12 mouse cellular contexts compared by ENCODE assay signal in the genomic region with DNA sequence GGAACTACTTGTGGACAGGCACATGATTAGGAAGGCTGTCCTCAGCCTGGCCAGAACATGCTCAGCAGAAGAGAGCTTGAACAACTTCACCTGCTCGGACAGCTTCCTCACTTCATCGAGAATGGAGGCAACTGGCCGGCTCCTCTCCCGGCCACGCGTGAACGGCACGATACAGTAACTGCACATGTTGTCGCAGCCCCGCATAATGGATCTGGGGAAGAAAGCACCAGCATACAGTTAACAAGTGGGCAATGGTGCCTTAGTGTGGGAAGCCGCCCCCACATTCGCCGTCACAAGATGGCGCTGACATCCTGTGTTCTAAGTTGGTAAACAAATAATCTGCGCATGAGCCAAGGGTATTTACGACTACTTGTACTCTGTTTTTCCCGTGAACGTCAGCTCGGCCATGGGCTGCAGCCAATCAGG. TPM values are rescaled to one million over a fixed set of nuclear protein-coding genes. Genes with fewer than 3 reads are reported as not detected.
DNase-seq lines count a peak whose midpoint lies in the region; ATAC-seq and TF ChIP-seq lines count a peak whose summit lies in the region.
"Not testable (repeated sequence)": the region's sequence is repeated elsewhere in the genome, so short reads cannot be mapped to it uniquely, and the experiment has no call there.
"Had no signal": no experiment of that assay in that cellular context is flagged by ENCODE, and none has a peak within 500 bp of the region (broad histone marks: within the 10 kb centered on the region; RNA-seq: fewer than 3 reads in every experiment).

No protein-coding gene starts in this region.

- peak overlapping the region; percentile 63 for H3K27ac ChIP-seq in ES-Bruce4 (ENCODE audit: insufficient read depth, low read length)
- H3K27ac ChIP-seq in embryonic facial prominence, embryonic 13.5 days, result 0 out of 2 replicates have a peak overlapping the region, but pooled peaks have one; percentile 51
- peak overlapping the region; percentile 66; the same call in 1 of the 2 replicates for H3K27ac ChIP-seq in gastrocnemius, adult 2 months
- H3K27ac ChIP-seq in hindbrain, embryonic 13.5 days, result peak overlapping the region; percentile 44; the same call in 1 of the 2 replicates
- H3K27ac ChIP-seq in kidney, embryonic 15.5 days, result peak overlapping the region; percentile 74
- H3K27ac ChIP-seq in liver, embryonic 14.5 days, result peak overlapping the region; percentile 75
- peak overlapping the region; percentile 25; the same call in 1 of the 2 replicates for H3K27ac ChIP-seq in midbrain, embryonic 13.5 days
- peak overlapping the region; percentile 75 for H3K27ac ChIP-seq in small intestine, adult 2 months (ENCODE audit: insufficient read depth, low read depth, low read length)

- not testable (repeated sequence) for H3K9me3 ChIP-seq in ES-Bruce4 (replicated peaks; ENCODE audit: control insufficient read depth, insufficient read depth, low read length, poor library complexity, severe bottlenecking); embryonic facial prominence, embryonic 13.5 days; hindbrain, embryonic 13.5 days; kidney, embryonic 15.5 days (replicated peaks); liver, embryonic 14.5 days (ENCODE audit: control insufficient read depth, low read length); midbrain, embryonic 13.5 days

- peak overlapping the region; percentile 53 for H3K9ac ChIP-seq in ES-Bruce4 (ENCODE audit: low read depth, poor library complexity, severe bottlenecking)
- peak overlapping the region; percentile 58 for H3K9ac ChIP-seq in embryonic facial prominence, embryonic 13.5 days
- H3K9ac ChIP-seq in hindbrain, embryonic 13.5 days, result peak overlapping the region; percentile 62; the same call in 1 of the 2 replicates
- H3K9ac ChIP-seq in kidney, embryonic 15.5 days, result peak overlapping the region; percentile 35; the same call in 1 of the 2 replicates
- peak overlapping the region; percentile 73 for H3K9ac ChIP-seq in liver, embryonic 14.5 days (replicated peaks)
- peak overlapping the region; percentile 55; the same call in 1 of the 2 replicates for H3K9ac ChIP-seq in midbrain, embryonic 13.5 days (replicated peaks)

- intact Hi-C loops in gastrocnemius, adult 2 months (cut with DNase I), result not testable (repeated sequence)

- DNase-seq in gastrocnemius, adult 2 months; liver, embryonic 14.5 days (ENCODE audit: low read depth in 3 of 3, low spot score in 3 of 3): not testable (repeated sequence)

- H3K36me3 ChIP-seq in ES-Bruce4 (ENCODE audit: control insufficient read depth, insufficient read depth, low read length, poor library complexity, severe bottlenecking); liver, embryonic 14.5 days (replicated peaks; ENCODE audit: control insufficient read depth, insufficient read depth, low read depth): not testable (repeated sequence)
- H3K36me3 ChIP-seq in embryonic facial prominence, embryonic 13.5 days, result peaks cover 35% of the 10 kb centered on the region
- peaks cover 27% of the 10 kb centered on the region for H3K36me3 ChIP-seq in hindbrain, embryonic 13.5 days
- peaks cover 33% of the 10 kb centered on the region for H3K36me3 ChIP-seq in kidney, embryonic 15.5 days
- H3K36me3 ChIP-seq in midbrain, embryonic 13.5 days, result peaks cover 23% of the 10 kb centered on the region
- H3K36me3 ChIP-seq in small intestine, adult 2 months (ENCODE audit: control insufficient read depth, insufficient read depth, low read length), result peaks cover 15% of the 10 kb centered on the region

- ATAC-seq in embryonic facial prominence, embryonic 13.5 days (ENCODE audit: insufficient number of reproducible peaks, insufficient read depth, low FRiP score, low TSS enrichment, low read depth); kidney, embryonic 15.5 days (replicated peaks; ENCODE audit: low FRiP score): not testable (repeated sequence)
- ATAC-seq in hindbrain, embryonic 13.5 days (ENCODE audit: low FRiP score), result peak; percentile 57; the same call in 1 of the 2 replicates
- ATAC-seq in liver, embryonic 14.5 days (ENCODE audit: insufficient read depth), result peak; percentile 86; the same call in 1 of the 2 replicates
- ATAC-seq in midbrain, embryonic 13.5 days, result peak; percentile 67

- not testable (repeated sequence) for TF ChIP-seq CTCF in ES-Bruce4 (IDR thresholded peaks at IDR 0.05; ENCODE audit: low read depth, low read length); gastrocnemius, adult 2 months (IDR thresholded peaks at IDR 0.05)
- TF ChIP-seq CTCF in liver, embryonic 14.5 days (IDR thresholded peaks at IDR 0.05; ENCODE audit: low read depth), result 0 out of 2 replicates have a peak, but pooled peaks have one; percentile 16
- TF ChIP-seq CTCF in small intestine, adult 2 months (IDR thresholded peaks at IDR 0.05; ENCODE audit: extremely low read depth, insufficient read length, insufficient replicate concordance, low read depth, low read length), result peak; percentile 9; the same call in 1 of the 2 replicates

- WGBS in embryonic facial prominence, embryonic 13.5 days, result 69% methylated on average over 16 of the region's 19 CpGs
- 92% methylated on average over 16 of the region's 19 CpGs for WGBS in hindbrain, embryonic 13.5 days
- 77% methylated on average over 16 of the region's 19 CpGs for WGBS in kidney, embryonic 15.5 days
- WGBS in liver, embryonic 14.5 days (ENCODE audit: insufficient replicate concordance), result 87% methylated on average over 14 of the region's 19 CpGs
- WGBS in midbrain, embryonic 13.5 days, result 80% methylated on average over 14 of the region's 19 CpGs
- 87% methylated on average over 15 of the region's 19 CpGs for WGBS in small intestine, adult 2 months

- H3K27me3 ChIP-seq in ES-Bruce4 (ENCODE audit: control insufficient read depth, insufficient read depth, low read length, poor library complexity, severe bottlenecking); embryonic facial prominence, embryonic 13.5 days; hindbrain, embryonic 13.5 days; kidney, embryonic 15.5 days; liver, embryonic 14.5 days (ENCODE audit: control insufficient read depth, insufficient read depth, low read length); midbrain, embryonic 13.5 days; small intestine, adult 2 months (ENCODE audit: control insufficient read depth, insufficient read depth, low read length): not testable (repeated sequence)

- TF ChIP-seq EP300 in ES-Bruce4 (IDR thresholded peaks at IDR 0.05; ENCODE audit: insufficient read depth, low read depth, low read length); liver, embryonic 14.5 days (IDR thresholded peaks at IDR 0.05; ENCODE audit: low read depth): not testable (repeated sequence)

- TF ChIP-seq POLR2A in ES-Bruce4 (IDR thresholded peaks at IDR 0.05; ENCODE audit: insufficient read depth, low read length); small intestine, adult 2 months (IDR thresholded peaks at IDR 0.05; ENCODE audit: low read depth, low read length): not testable (repeated sequence)

- H3K4me1 ChIP-seq in ES-Bruce4 (ENCODE audit: control insufficient read depth, insufficient read depth, low read length); embryonic facial prominence, embryonic 13.5 days; hindbrain, embryonic 13.5 days (replicated peaks); kidney, embryonic 15.5 days; liver, embryonic 14.5 days (replicated peaks; ENCODE audit: control insufficient read depth in 2 of 2, insufficient read depth in 2 of 2, low read length in 1 of 2); midbrain, embryonic 13.5 days (replicated peaks); small intestine, adult 2 months (ENCODE audit: control insufficient read depth, insufficient read depth, insufficient read length, low read length): not testable (repeated sequence)

- H3K4me2 ChIP-seq in embryonic facial prominence, embryonic 13.5 days, result peak overlapping the region; percentile 50
- peak overlapping the region; percentile 48 for H3K4me2 ChIP-seq in hindbrain, embryonic 13.5 days
- peak overlapping the region; percentile 47 for H3K4me2 ChIP-seq in kidney, embryonic 15.5 days
- H3K4me2 ChIP-seq in liver, embryonic 14.5 days (ENCODE audit: low read depth), result peak overlapping the region; percentile 55
- peak overlapping the region; percentile 47 for H3K4me2 ChIP-seq in midbrain, embryonic 13.5 days (replicated peaks)

- H3K4me3 ChIP-seq in ES-Bruce4 (ENCODE audit: low read depth, low read length), result peak overlapping the region; percentile 89
- H3K4me3 ChIP-seq in embryonic facial prominence, embryonic 13.5 days, result peak overlapping the region; percentile 41
- peak overlapping the region; percentile 53 for H3K4me3 ChIP-seq in gastrocnemius, adult 2 months
- peak overlapping the region; percentile 38 for H3K4me3 ChIP-seq in hindbrain, embryonic 13.5 days
- H3K4me3 ChIP-seq in kidney, embryonic 15.5 days (replicated peaks), result peak overlapping the region; percentile 43
- peak overlapping the region; percentile 58 to 66 for H3K4me3 ChIP-seq in liver, embryonic 14.5 days (ENCODE audit: insufficient read depth in 1 of 2, low read depth in 2 of 2, low read length in 2 of 2)
- peak overlapping the region; percentile 35 for H3K4me3 ChIP-seq in midbrain, embryonic 13.5 days (replicated peaks)
- H3K4me3 ChIP-seq in small intestine, adult 2 months (ENCODE audit: low read depth, low read length), result peak overlapping the region; percentile 77

RNA-seq across cellular contexts. Expression of a gene that starts 18.8 kb away (rescaled TPM):
- polyA plus RNA-seq in ES-Bruce4 (2011; ENCODE audit: insufficient read depth, insufficient read length, low read depth, missing spikeins), result 23.8 and 27.1 TPM in 2 replicates
- 18.5 and 22.4 TPM in 2 replicates for polyA plus RNA-seq in embryonic facial prominence, embryonic 13.5 days (2015; fragmentation: Nextera tagmentation; extraction: Ambion mirVana)
- 10 to 100 TPM; 14.5 to 15.3 TPM for total RNA-seq in gastrocnemius, adult 2 months (2021)
- polyA plus RNA-seq in hindbrain, embryonic 13.5 days (2015; fragmentation: Nextera tagmentation; extraction: Ambion mirVana), result 16.0 and 16.1 TPM in 2 replicates
- polyA plus RNA-seq in kidney, embryonic 15.5 days (2015; fragmentation: Nextera tagmentation; extraction: Ambion mirVana), result 19.0 and 20.4 TPM in 2 replicates
- 7.5 and 10.0 TPM in 2 replicates for polyA plus RNA-seq in liver, embryonic 14.5 days (2012; rRNA removed)
- 4.2 and 9.5 TPM in 2 replicates for polyA plus RNA-seq in liver, embryonic 14.5 days (2014; fragmentation: Nextera tagmentation; extraction: Ambion mirVana)
- 15.2 and 15.4 TPM in 2 replicates for polyA plus RNA-seq in midbrain, embryonic 13.5 days (2015; fragmentation: Nextera tagmentation; extraction: Ambion mirVana)
- 3.2 and 5.4 TPM in 2 replicates for polyA plus RNA-seq in small intestine, adult 2 months (2012; rRNA removed)

RNA-seq across cellular contexts. Expression of a gene that starts 47.0 kb away (rescaled TPM):
- polyA plus RNA-seq in ES-Bruce4 (2011; ENCODE audit: insufficient read depth, insufficient read length, low read depth, missing spikeins), result not detected in 2 replicates
- not detected in 2 replicates for polyA plus RNA-seq in embryonic facial prominence, embryonic 13.5 days (2015; fragmentation: Nextera tagmentation; extraction: Ambion mirVana)
- not detected for total RNA-seq in gastrocnemius, adult 2 months (2021)
- polyA plus RNA-seq in hindbrain, embryonic 13.5 days (2015; fragmentation: Nextera tagmentation; extraction: Ambion mirVana), result not detected in 2 replicates
- not detected in 2 replicates for polyA plus RNA-seq in kidney, embryonic 15.5 days (2015; fragmentation: Nextera tagmentation; extraction: Ambion mirVana)
- not detected in 2 replicates for polyA plus RNA-seq in liver, embryonic 14.5 days (2012; rRNA removed)
- polyA plus RNA-seq in liver, embryonic 14.5 days (2014; fragmentation: Nextera tagmentation; extraction: Ambion mirVana), result not detected in 2 replicates
- not detected in 2 replicates for polyA plus RNA-seq in midbrain, embryonic 13.5 days (2015; fragmentation: Nextera tagmentation; extraction: Ambion mirVana)
- polyA plus RNA-seq in small intestine, adult 2 months (2012; rRNA removed), result not detected in 2 replicates
- total RNA-seq: adrenal gland, postnatal 25 days; gastrocnemius, postnatal 4 days; layer of hippocampus, postnatal 10 days had no signal
- polyA plus RNA-seq: testis, adult 2 months had no signal

RNA-seq across cellular contexts. Expression of a gene that starts 53.9 kb away (rescaled TPM):
- 11.7 and 13.5 TPM in 2 replicates for polyA plus RNA-seq in ES-Bruce4 (2011; ENCODE audit: insufficient read depth, insufficient read length, low read depth, missing spikeins)
- polyA plus RNA-seq in embryonic facial prominence, embryonic 13.5 days (2015; fragmentation: Nextera tagmentation; extraction: Ambion mirVana), result 8.8 and 8.9 TPM in 2 replicates
- total RNA-seq in gastrocnemius, adult 2 months (2021), result 100 to 1,000 TPM; 245 to 247 TPM
- polyA plus RNA-seq in hindbrain, embryonic 13.5 days (2015; fragmentation: Nextera tagmentation; extraction: Ambion mirVana), result 7.4 and 7.6 TPM in 2 replicates
- polyA plus RNA-seq in kidney, embryonic 15.5 days (2015; fragmentation: Nextera tagmentation; extraction: Ambion mirVana), result 12.0 and 12.7 TPM in 2 replicates
- polyA plus RNA-seq in liver, embryonic 14.5 days (2012; rRNA removed), result 1.5 and 1.6 TPM in 2 replicates
- polyA plus RNA-seq in liver, embryonic 14.5 days (2014; fragmentation: Nextera tagmentation; extraction: Ambion mirVana), result 0.64 and 0.70 TPM in 2 replicates
- 4.8 and 5.9 TPM in 2 replicates for polyA plus RNA-seq in midbrain, embryonic 13.5 days (2015; fragmentation: Nextera tagmentation; extraction: Ambion mirVana)
- polyA plus RNA-seq in small intestine, adult 2 months (2012; rRNA removed), result 12.0 and 27.5 TPM in 2 replicates

Comparison
In these comparisons a context has a peak if more than half of its experiments do, and no peak if none do; other contexts are left out.
1. H3K27ac ChIP-seq: peak in every context shown above with its lines; median percentile 75 in liver, embryonic 14.5 days; 75 in small intestine, adult 2 months; 74 in kidney, embryonic 15.5 days; 66 in gastrocnemius, adult 2 months; 63 in ES-Bruce4; 51 in embryonic facial prominence, embryonic 13.5 days; 44 in hindbrain, embryonic 13.5 days; 25 in midbrain, embryonic 13.5 days.
2. H3K4me3 ChIP-seq: peak in every context shown above with its lines; median percentile 89 in ES-Bruce4; 77 in small intestine, adult 2 months; 62 in liver, embryonic 14.5 days; 53 in gastrocnemius, adult 2 months; 43 in kidney, embryonic 15.5 days; 41 in embryonic facial prominence, embryonic 13.5 days; 38 in hindbrain, embryonic 13.5 days; 35 in midbrain, embryonic 13.5 days.